Mouse (Mus musculus) thymus, adult 2 months (tissue): ENCODE results near the gene Tyrp1. TPM values are rescaled to one million over a fixed set of nuclear protein-coding genes. Genes with fewer than 3 reads are reported as not detected.

Source experiments
- DNase-seq: peaks from one replicate; pipeline ENCODE4 v3.0.0; 2021
- H3K27ac ChIP-seq: fragments of 200-500 bp; 2 replicates; pipeline ENCODE4 v1.5.1; 2012; ENCODE audit warnings: low read length, control low read depth; ENCODE audit not compliant: control insufficient read depth, insufficient read depth
- H3K27me3 ChIP-seq: fragments of 200-500 bp; 2 replicates; pipeline ENCODE4 v1.6.1; 2012; ENCODE audit warnings: mild to moderate bottlenecking, low read length, moderate library complexity, mixed read lengths; ENCODE audit not compliant: control insufficient read depth, insufficient read depth
- H3K36me3 ChIP-seq: fragments of 200-500 bp; 2 replicates; pipeline ENCODE4 v1.6.1; 2012; ENCODE audit warnings: mild to moderate bottlenecking, low read length, moderate library complexity; ENCODE audit not compliant: control insufficient read depth, insufficient read depth
- H3K4me1 ChIP-seq: fragments of 200-500 bp; replicated peaks from 2 replicates; pipeline ENCODE4 v1.6.1; 2012; ENCODE audit warnings: low read length; ENCODE audit not compliant: control insufficient read depth, insufficient read depth
- H3K4me3 ChIP-seq: fragments of 200-500 bp; 2 replicates; pipeline ENCODE4 v1.5.1; 2012; ENCODE audit warnings: mild to moderate bottlenecking, low read length, control low read depth, moderate library complexity; ENCODE audit not compliant: control insufficient read depth, insufficient read depth
- CTCF ChIP-seq: fragments of 200-500 bp; IDR thresholded peaks from 2 replicates; pipeline ENCODE4 v1.5.1; 2012; ENCODE audit warnings: mild to moderate bottlenecking, control low read depth, low read length, moderate library complexity, borderline replicate concordance; ENCODE audit not compliant: control insufficient read depth, poor library complexity, insufficient read depth; ENCODE audit errors: extremely low read depth
- POLR2A ChIP-seq: fragments of 200-500 bp; IDR thresholded peaks from 2 replicates; pipeline ENCODE4 v1.6.1; 2012; ENCODE audit warnings: mild to moderate bottlenecking, low read length, control low read depth, moderate library complexity; ENCODE audit not compliant: control insufficient read depth, poor library complexity, insufficient read depth; ENCODE audit errors: extremely low read depth
- WGBS: fragments of 180-500 bp; shearing (Covaris S2); methylation state at CpG from one replicate; pipeline ENCODE4 v1.1.7; 2018; 5-methylcytosine and 5-hydroxymethylcytosine counted together
- polyA plus RNA-seq: library from polyadenylated mRNA; depleted of rRNA; stranded (reverse); fragments of >200 nt; gene quantifications from 2 replicates; pipeline ENCODE4 v1.2.3, GENCODE M21; 2012

Gene Tyrp1
- polyA plus RNA-seq, 1 experiment: 0.08 TPM

DNA sequence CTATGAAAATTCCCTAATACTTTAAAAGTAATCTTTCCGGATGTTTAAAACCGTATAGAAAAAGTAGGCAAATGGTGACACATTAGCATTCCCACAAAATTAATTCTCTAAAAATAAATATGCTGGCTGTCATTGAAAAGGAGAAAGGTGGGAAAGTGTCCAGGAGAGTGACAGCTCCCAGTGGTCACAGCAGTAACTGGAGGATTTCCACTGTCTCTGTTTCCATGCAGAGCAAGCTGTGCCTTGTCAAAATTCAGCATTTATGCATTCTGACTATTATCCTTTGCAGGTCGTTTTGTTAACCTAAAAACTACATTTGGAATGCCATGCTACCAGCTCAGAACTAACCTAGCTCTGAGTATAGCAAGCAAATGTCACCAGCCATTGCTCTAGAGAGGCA is 12.1 kb downstream of the Tyrp1 start:
- H3K4me3 ChIP-seq: no peak overlapping the region
- H3K27ac ChIP-seq: no peak overlapping the region
- no peaks in the 10 kb centered on the region for H3K36me3 ChIP-seq
- no peaks in the 10 kb centered on the region for H3K27me3 ChIP-seq
- no peaks in the 10 kb centered on the region for H3K4me1 ChIP-seq
- TF ChIP-seq CTCF: no peak
- no peak for TF ChIP-seq POLR2A
- no peak for DNase-seq
- 81% methylated on average over 3 of the region's 3 CpGs for WGBS

- no peaks in the 10 kb centered on the region for H3K36me3 ChIP-seq
- no peaks in the 10 kb centered on the region for H3K27me3 ChIP-seq
- H3K4me3 ChIP-seq: no peak overlapping the region
- DNase-seq: no peak
- no peak for TF ChIP-seq CTCF
- no peak for TF ChIP-seq POLR2A
- H3K4me1 ChIP-seq: no peaks in the 10 kb centered on the region
- no peak overlapping the region for H3K27ac ChIP-seq
- 84% methylated on average over 7 of the region's 7 CpGs for WGBS
Measured at GRCm38 (mm10) chr4:80852590-80853425, 18.9 kb downstream of the Tyrp1 start.

DNA sequence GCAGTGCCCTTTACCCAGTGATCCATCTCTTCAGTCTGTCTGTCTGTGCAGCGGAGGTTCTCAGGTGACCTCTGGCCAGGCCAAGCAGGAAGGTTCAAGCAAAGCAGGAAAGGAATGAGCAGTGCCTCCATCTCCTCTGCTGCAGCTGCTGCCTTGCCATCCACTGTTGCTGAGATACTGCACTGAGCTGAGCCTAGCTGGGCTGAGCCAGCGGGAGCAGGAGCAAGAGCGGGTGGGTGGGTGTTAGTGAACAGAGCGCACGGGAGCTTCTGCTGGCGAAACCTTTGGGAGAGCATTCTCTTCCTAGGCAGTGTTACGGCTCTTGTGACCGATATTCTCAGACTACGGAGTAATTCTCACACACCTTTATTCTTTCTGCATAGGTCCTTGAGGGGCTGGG is 21.6 kb downstream of the Tyrp1 start:
- no peaks in the 10 kb centered on the region for H3K27me3 ChIP-seq
- H3K4me1 ChIP-seq: no peaks in the 10 kb centered on the region
- WGBS: 92% methylated on average over 9 of the region's 9 CpGs
- no peak overlapping the region for H3K4me3 ChIP-seq
- DNase-seq: no peak
- TF ChIP-seq POLR2A: no peak
- TF ChIP-seq CTCF: no peak
- no peak overlapping the region for H3K27ac ChIP-seq
- H3K36me3 ChIP-seq: no peaks in the 10 kb centered on the region

GRCm38 (mm10) chr4:80862962-80863361 is 29.0 kb downstream of the Tyrp1 start:
- 94% methylated on average over 9 of the region's 9 CpGs for WGBS
- no peak for TF ChIP-seq CTCF
- TF ChIP-seq POLR2A: no peak
- DNase-seq: no peak
- no peak overlapping the region for H3K4me3 ChIP-seq
- H3K36me3 ChIP-seq: no peaks in the 10 kb centered on the region
- H3K27me3 ChIP-seq: no peaks in the 10 kb centered on the region
- H3K4me1 ChIP-seq: no peaks in the 10 kb centered on the region
- no peak overlapping the region for H3K27ac ChIP-seq

DNA sequence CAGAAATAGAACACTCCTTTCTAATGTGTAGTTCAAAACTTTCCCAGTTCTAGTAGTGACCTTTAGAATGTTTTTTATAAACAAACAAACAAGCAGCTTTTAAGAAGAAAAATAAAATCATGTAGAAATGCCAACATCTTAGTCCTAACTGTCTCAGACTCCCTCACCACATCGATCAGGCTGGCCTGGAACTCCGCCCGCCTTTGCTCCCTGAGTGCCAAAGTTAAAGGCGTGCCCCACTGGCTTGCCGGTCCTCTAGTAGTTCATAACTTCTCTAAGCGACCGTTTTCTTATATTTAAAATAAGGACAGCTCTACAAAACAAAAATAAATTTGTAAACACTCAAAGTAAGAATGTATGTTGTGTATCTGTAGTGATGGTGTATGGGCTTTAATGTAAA is 30.0 kb downstream of the Tyrp1 start:
- Histone ChIP-seq H3K4me1 (no peaks in the 10 kb centered on the region), H3K27ac (no peak overlapping the region), H3K36me3 (no peaks in the 10 kb centered on the region), H3K4me3 (no peak overlapping the region), H3K27me3 (no peaks in the 10 kb centered on the region)
- DNase-seq: no peak
- TF ChIP-seq CTCF (no peak), POLR2A (no peak)
- 73% methylated on average over 7 of the region's 7 CpGs for WGBS

GRCm38 (mm10) chr4:80864511-80864922 is 30.6 kb downstream of the Tyrp1 start:
- DNase-seq: no peak
- Histone ChIP-seq H3K27me3 (no peaks in the 10 kb centered on the region), H3K36me3 (no peaks in the 10 kb centered on the region), H3K27ac (no peak overlapping the region), H3K4me1 (no peaks in the 10 kb centered on the region), H3K4me3 (no peak overlapping the region)
- 6% methylated on average over 17 of the region's 17 CpGs for WGBS
- TF ChIP-seq POLR2A: no peak
- no peak for TF ChIP-seq CTCF

DNA sequence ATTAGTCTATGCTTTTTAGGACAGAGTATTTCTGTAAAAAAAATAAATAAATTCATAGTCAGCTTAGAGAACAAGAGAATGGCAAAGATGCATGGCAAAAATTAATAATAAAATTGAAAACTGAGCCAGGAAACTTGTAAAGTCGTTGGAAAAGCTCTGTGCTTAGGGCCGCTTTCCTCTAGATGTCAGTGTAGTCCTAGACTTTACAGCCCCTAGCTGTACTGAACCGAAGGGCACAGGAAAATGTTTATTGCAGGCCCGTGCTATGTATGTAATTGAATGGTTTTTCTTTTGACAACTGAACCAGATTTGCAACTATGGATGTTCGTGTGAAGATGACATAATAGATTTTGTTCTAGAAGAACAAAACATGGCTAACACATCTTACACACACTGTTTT is 32.1 kb downstream of the Tyrp1 start:
- no peaks in the 10 kb centered on the region for H3K4me1 ChIP-seq
- H3K4me3 ChIP-seq: no peak overlapping the region
- DNase-seq: no peak
- no peak overlapping the region for H3K27ac ChIP-seq
- 32% methylated on average over 5 of the region's 5 CpGs for WGBS
- no peaks in the 10 kb centered on the region for H3K36me3 ChIP-seq
- no peak for TF ChIP-seq CTCF
- no peaks in the 10 kb centered on the region for H3K27me3 ChIP-seq

DNA sequence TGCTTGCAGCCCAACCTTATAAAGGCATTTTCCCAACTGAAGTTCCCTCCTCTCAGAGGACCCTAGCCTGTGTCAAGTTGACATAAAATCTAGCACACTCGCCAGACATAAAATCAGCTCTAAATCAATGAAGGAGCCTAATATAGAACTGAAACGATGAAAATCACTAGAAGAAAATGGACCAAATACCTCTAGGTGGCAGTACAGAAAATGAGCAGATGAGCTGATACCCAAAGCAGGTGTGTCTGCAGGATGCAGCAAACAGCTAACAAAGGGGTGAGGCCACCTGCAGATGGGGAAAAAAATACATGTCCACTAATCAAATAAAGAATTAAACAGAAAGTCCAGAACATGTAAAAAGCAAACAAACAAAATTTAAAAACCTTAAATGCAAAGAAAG is 35.7 kb downstream of the Tyrp1 start:
- Histone ChIP-seq H3K27ac (no peak overlapping the region), H3K36me3 (no peaks in the 10 kb centered on the region), H3K4me3 (no peak overlapping the region), H3K4me1 (no peaks in the 10 kb centered on the region), H3K27me3 (no peaks in the 10 kb centered on the region)
- WGBS: 44% methylated on average over 2 of the region's 2 CpGs
- DNase-seq: no peak
- no peak for TF ChIP-seq CTCF
